Mouse (Mus musculus) C2C12 (cell line): Measurements from ENCODE around the gene Omg.

Experiments used
- CEBPB ChIP-seq: IDR thresholded peaks from one replicate; pipeline ENCODE4 v1.6.1; 2011; ENCODE audit warnings: low read depth, mild to moderate bottlenecking, control low read depth, moderate library complexity
- CTCF ChIP-seq: IDR thresholded peaks from one replicate; pipeline ENCODE4 v1.5.1; 2011; ENCODE audit not compliant: control insufficient read depth, insufficient read depth, insufficient read length
- FOSL1 ChIP-seq: IDR thresholded peaks from one replicate; pipeline ENCODE4 v1.8.0; 2011; ENCODE audit warnings: mild to moderate bottlenecking, low read length; ENCODE audit not compliant: poor library complexity, insufficient read depth, severe bottlenecking
- MYOG ChIP-seq: IDR thresholded peaks from one replicate; pipeline ENCODE4 v1.6.1; 2011; ENCODE audit not compliant: control insufficient read depth, insufficient read length; ENCODE audit errors: extremely low read depth
- USF1 ChIP-seq: IDR thresholded peaks from one replicate; pipeline ENCODE4 v1.6.1; 2011; ENCODE audit warnings: low read depth, mild to moderate bottlenecking, control low read depth, moderate library complexity

DNA sequence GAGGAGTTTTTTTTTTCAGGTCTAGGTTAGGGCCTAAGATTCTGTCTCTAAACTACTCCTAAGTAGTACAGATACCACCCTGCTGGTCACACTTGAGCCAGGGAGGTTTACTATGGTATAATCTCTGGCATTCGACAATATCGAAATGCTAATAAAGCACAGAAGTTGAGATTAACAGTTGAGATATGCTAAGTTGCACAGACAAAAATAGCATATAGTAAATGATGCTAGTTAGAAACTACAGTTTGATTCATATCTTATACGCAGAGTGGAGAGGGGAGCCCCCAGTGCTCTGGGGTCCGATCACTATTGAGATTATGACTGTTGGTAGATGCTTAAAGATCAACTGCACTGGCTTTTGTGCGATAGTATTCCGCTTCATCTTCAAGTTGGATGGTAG is 25.3 kb upstream of the Omg start:
- TF ChIP-seq CTCF (no peak), USF1 (no peak), MYOG (no peak), FOSL1 (no peak), CEBPB (no peak)
